Mouse (Mus musculus) ovary, postnatal 10 days (tissue): ENCODE data around the gene Dirc2.

Experiments used
- DNase-seq: peaks from one replicate; pipeline ENCODE4 v3.0.0; 2022; ENCODE audit warnings: low spot score

Dirc2 gene

GRCm38 (mm10) chr16:35768785-35769642 lies at the start of gene Dirc2:
Gene Dirc2 (minus strand): TSS chr16:35769356.
- DNase-seq, result peak; percentile 60

- DNase-seq, result peak; percentile 56
These were observed 48.3 kb upstream of the Dirc2 start for GRCm38 (mm10) chr16:35817255-35818089.

- DNase-seq, result no peak
These were observed 44.0 kb upstream of the Dirc2 start for GRCm38 (mm10) chr16:35813119-35813518.

GRCm38 (mm10) chr16:35808838-35809237 lies 39.7 kb upstream of the Dirc2 start:
- no peak for DNase-seq

GRCm38 (mm10) chr16:35807663-35807992 lies 38.5 kb upstream of the Dirc2 start:
- no peak for DNase-seq

GRCm38 (mm10) chr16:35806973-35807662 lies 38.0 kb upstream of the Dirc2 start:
- DNase-seq, result no peak

- DNase-seq, result no peak
These were observed 34.6 kb upstream of the Dirc2 start for GRCm38 (mm10) chr16:35803723-35804122.

- DNase-seq, result no peak
These were observed 33.0 kb upstream of the Dirc2 start for GRCm38 (mm10) chr16:35802163-35802562.

- no peak for DNase-seq
These were observed 22.9 kb upstream of the Dirc2 start for GRCm38 (mm10) chr16:35791962-35792521.

GRCm38 (mm10) chr16:35788330-35788729 lies 19.2 kb upstream of the Dirc2 start:
- DNase-seq, result no peak

- no peak for DNase-seq
These were observed 18.5 kb upstream of the Dirc2 start for GRCm38 (mm10) chr16:35787568-35788189.

- no peak for DNase-seq
These were observed 18.0 kb upstream of the Dirc2 start for GRCm38 (mm10) chr16:35787163-35787562.

GRCm38 (mm10) chr16:35784134-35784725 lies 15.1 kb upstream of the Dirc2 start:
- no peak for DNase-seq

- no peak for DNase-seq
These were observed 14.0 kb upstream of the Dirc2 start for GRCm38 (mm10) chr16:35783207-35783573.

GRCm38 (mm10) chr16:35782451-35783206 lies 13.5 kb upstream of the Dirc2 start:
- DNase-seq, result no peak

- DNase-seq, result no peak
These were observed 12.5 kb upstream of the Dirc2 start for GRCm38 (mm10) chr16:35781651-35782050.

- no peak for DNase-seq
These were observed 11.9 kb upstream of the Dirc2 start for GRCm38 (mm10) chr16:35781096-35781495.

GRCm38 (mm10) chr16:35779681-35780080 lies 10.5 kb upstream of the Dirc2 start:
- no peak for DNase-seq

GRCm38 (mm10) chr16:35777768-35778167 lies 8.6 kb upstream of the Dirc2 start:
- no peak for DNase-seq

- no peak for DNase-seq
These were observed 7.6 kb upstream of the Dirc2 start for GRCm38 (mm10) chr16:35776737-35777136.

- DNase-seq, result no peak
These were observed 6.7 kb upstream of the Dirc2 start for GRCm38 (mm10) chr16:35775835-35776234.
